Mouse (Mus musculus): ENCODE results near the gene Prkag2.
"Not testable (repeated sequence)": the region's sequence is repeated elsewhere in the genome, so short reads cannot be mapped to it uniquely, and the experiment has no call there.

- not testable (repeated sequence) for TF ChIP-seq CTCF (conservative IDR thresholded peaks at IDR 0.05; ENCODE audit: low read length); POU5F1 (IDR thresholded peaks at IDR 0.05; ENCODE audit: borderline replicate concordance, low read length); NANOG (IDR thresholded peaks at IDR 0.05; ENCODE audit: borderline replicate concordance, low read length)
Observed at GRCm38 (mm10) chr5:24822231-24822630, 278.2 kb downstream of the Prkag2 start.

All from E14TG2a.4 (cell line).